In genomic region chr9:75243730-75244406, GRCm38 (mm10) we compare ENCODE assay signal across 8 mouse cellular contexts. TPM values are rescaled to one million over a fixed set of nuclear protein-coding genes. Genes with fewer than 3 reads are reported as not detected.
DNase-seq lines count a peak whose midpoint lies in the region.

No protein-coding gene starts in this region.

- DNase-seq in layer of hippocampus, adult 9-11 months: peak; percentile 51
- DNase-seq in layer of hippocampus, adult 8-10 months (ENCODE audit: low spot score in 2 of 2): no peak
- peak; percentile 87 for DNase-seq in cerebellum, postnatal 10 days
- DNase-seq in forelimb bud, embryonic 11.5 days (ENCODE audit: low read depth, low spot score): peak; percentile 57
- peak; percentile 83 for DNase-seq in lung, postnatal 36 days
- DNase-seq in spleen, postnatal 36 days (ENCODE audit: low spot score in 2 of 2): no peak
- no peak for DNase-seq in adrenal gland, adult (ENCODE audit: inconsistent age in 2 of 2, low spot score in 1 of 2)
- DNase-seq in thymus, postnatal 0 days (ENCODE audit: low spot score): no peak

RNA-seq across cellular contexts. Expression of gene Myo5c, which starts 12.0 kb away (rescaled TPM):
- total RNA-seq in layer of hippocampus, adult 8-10 months (2022): 1 to 10 TPM; 1.7 to 2.1 (median 1.9) TPM
- polyA plus RNA-seq in thymus, postnatal 0 days (2015; fragmentation: Nextera tagmentation; extraction: Ambion mirVana): 0.44 and 0.98 TPM in 2 replicates

Comparison
In these comparisons a context has a peak if more than half of its experiments do, and no peak if none do; other contexts are left out.
1. DNase-seq: peak in layer of hippocampus, adult 9-11 months (single experiment), cerebellum, postnatal 10 days (2 of 2), forelimb bud, embryonic 11.5 days (single experiment) and lung, postnatal 36 days (single experiment); none in layer of hippocampus, adult 8-10 months (0 of 2), spleen, postnatal 36 days (0 of 2), adrenal gland, adult (0 of 2) and thymus, postnatal 0 days (single experiment).